Mouse (Mus musculus) thymus, adult 2 months (tissue): Measurements from ENCODE around the gene Slc35f2. TPM values are rescaled to one million over a fixed set of nuclear protein-coding genes. Genes with fewer than 3 reads are reported as not detected.

ENCODE experiments used
- DNase-seq: peaks from one replicate; pipeline ENCODE4 v3.0.0; 2021
- H3K27ac ChIP-seq: fragments of 200-500 bp; 2 replicates; pipeline ENCODE4 v1.5.1; 2012; ENCODE audit warnings: low read length, control low read depth; ENCODE audit not compliant: control insufficient read depth, insufficient read depth
- H3K27me3 ChIP-seq: fragments of 200-500 bp; 2 replicates; pipeline ENCODE4 v1.6.1; 2012; ENCODE audit warnings: mild to moderate bottlenecking, low read length, moderate library complexity, mixed read lengths; ENCODE audit not compliant: control insufficient read depth, insufficient read depth
- H3K36me3 ChIP-seq: fragments of 200-500 bp; 2 replicates; pipeline ENCODE4 v1.6.1; 2012; ENCODE audit warnings: mild to moderate bottlenecking, low read length, moderate library complexity; ENCODE audit not compliant: control insufficient read depth, insufficient read depth
- H3K4me1 ChIP-seq: fragments of 200-500 bp; replicated peaks from 2 replicates; pipeline ENCODE4 v1.6.1; 2012; ENCODE audit warnings: low read length; ENCODE audit not compliant: control insufficient read depth, insufficient read depth
- H3K4me3 ChIP-seq: fragments of 200-500 bp; 2 replicates; pipeline ENCODE4 v1.5.1; 2012; ENCODE audit warnings: mild to moderate bottlenecking, low read length, control low read depth, moderate library complexity; ENCODE audit not compliant: control insufficient read depth, insufficient read depth
- CTCF ChIP-seq: fragments of 200-500 bp; IDR thresholded peaks from 2 replicates; pipeline ENCODE4 v1.5.1; 2012; ENCODE audit warnings: mild to moderate bottlenecking, control low read depth, low read length, moderate library complexity, borderline replicate concordance; ENCODE audit not compliant: control insufficient read depth, poor library complexity, insufficient read depth; ENCODE audit errors: extremely low read depth
- POLR2A ChIP-seq: fragments of 200-500 bp; IDR thresholded peaks from 2 replicates; pipeline ENCODE4 v1.6.1; 2012; ENCODE audit warnings: mild to moderate bottlenecking, low read length, control low read depth, moderate library complexity; ENCODE audit not compliant: control insufficient read depth, poor library complexity, insufficient read depth; ENCODE audit errors: extremely low read depth
- WGBS: fragments of 180-500 bp; shearing (Covaris S2); methylation state at CpG from one replicate; pipeline ENCODE4 v1.1.7; 2018; 5-methylcytosine and 5-hydroxymethylcytosine counted together
- polyA plus RNA-seq: library from polyadenylated mRNA; depleted of rRNA; stranded (reverse); fragments of >200 nt; gene quantifications from 2 replicates; pipeline ENCODE4 v1.2.3, GENCODE M21; 2012; rRNA removed

Gene Slc35f2
- 6.6 and 6.9 TPM in 2 replicates for polyA plus RNA-seq

DNA sequence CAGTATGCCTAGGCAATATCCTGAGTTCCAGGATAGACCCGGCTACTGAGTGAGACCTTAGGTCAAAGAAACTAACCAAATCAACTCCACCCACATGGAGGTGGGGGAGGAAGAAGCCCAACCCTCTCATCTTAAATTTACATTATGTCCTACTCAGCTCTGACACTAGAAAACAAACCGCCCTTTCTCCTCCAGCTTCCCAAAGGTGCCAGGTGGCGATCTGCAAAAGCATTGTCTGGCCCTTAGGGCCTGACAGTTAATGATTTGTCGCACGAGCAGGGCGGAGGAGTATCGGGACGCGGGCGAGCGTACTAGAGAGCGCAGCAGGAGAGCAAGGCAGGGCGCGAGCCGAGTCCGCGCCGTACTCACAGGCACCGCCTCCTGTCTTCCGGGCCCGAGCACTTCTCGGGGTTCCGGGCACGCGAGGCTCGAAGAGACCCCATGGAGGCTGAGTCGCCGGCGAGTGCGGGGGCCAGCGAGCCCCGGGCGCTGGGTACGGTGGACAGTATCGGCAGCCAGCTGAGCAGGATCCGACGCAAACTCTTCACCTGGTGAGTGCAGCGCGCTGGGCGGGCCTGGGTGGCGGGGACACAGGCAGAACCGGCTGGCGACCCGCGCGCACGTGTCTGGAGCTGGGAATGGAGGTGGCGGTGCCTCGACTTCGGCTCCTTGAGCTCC, at the start of gene Slc35f2:
Gene Slc35f2, plus strand, starts transcription at position 195 of the 678 bp plus-strand sequence.
- DNase-seq, result peak; percentile 68
- Histone ChIP-seq H3K4me1 (peaks cover 9% of the 10 kb centered on the region), H3K27me3 (no peaks in the 10 kb centered on the region), H3K4me3 (peak within 1 kb of the TSS; percentile 78), H3K36me3 (no peaks in the 10 kb centered on the region), H3K27ac (no peak within 1 kb of the TSS)
- TF ChIP-seq CTCF, result no peak
- peak; percentile 42; the same call in 1 of the 2 replicates for TF ChIP-seq POLR2A
- under 1% methylated on average over 50 of the region's 50 CpGs for WGBS

DNA sequence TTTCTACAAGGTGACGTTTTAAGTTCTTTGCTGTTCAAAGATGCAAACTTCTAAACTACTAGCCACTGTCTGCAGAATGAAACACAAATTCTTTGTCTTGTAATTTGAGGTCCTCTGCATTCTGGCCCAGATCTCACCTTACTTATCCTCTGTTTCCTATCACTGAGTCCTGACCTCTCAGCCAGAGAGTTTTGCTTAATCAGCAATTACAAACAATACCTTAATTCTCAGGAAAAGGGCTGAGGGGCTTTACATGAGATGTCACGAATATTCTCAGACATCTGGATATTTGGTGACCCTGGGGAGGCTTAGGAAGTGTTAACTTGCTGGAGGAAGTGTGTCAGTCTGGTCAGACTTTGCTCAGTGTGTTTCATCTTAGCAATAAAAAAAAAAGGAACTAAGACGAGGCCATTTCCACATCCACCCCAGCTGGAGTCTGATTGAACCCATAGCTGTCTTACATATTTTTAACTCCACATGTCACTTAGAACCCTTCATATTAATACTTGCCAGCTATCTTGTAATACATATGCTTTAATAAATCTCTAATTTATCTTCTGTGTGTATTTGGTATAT, 30.4 kb upstream of the Slc35f2 start:
- DNase-seq, result no peak
- no peaks in the 10 kb centered on the region for H3K4me1 ChIP-seq
- no peak overlapping the region for H3K4me3 ChIP-seq
- WGBS, result 32% methylated on average over 3 of the region's 3 CpGs
- no peaks in the 10 kb centered on the region for H3K36me3 ChIP-seq
- H3K27ac ChIP-seq, result no peak overlapping the region
- no peaks in the 10 kb centered on the region for H3K27me3 ChIP-seq
- TF ChIP-seq CTCF (no peak), POLR2A (no peak)

DNA sequence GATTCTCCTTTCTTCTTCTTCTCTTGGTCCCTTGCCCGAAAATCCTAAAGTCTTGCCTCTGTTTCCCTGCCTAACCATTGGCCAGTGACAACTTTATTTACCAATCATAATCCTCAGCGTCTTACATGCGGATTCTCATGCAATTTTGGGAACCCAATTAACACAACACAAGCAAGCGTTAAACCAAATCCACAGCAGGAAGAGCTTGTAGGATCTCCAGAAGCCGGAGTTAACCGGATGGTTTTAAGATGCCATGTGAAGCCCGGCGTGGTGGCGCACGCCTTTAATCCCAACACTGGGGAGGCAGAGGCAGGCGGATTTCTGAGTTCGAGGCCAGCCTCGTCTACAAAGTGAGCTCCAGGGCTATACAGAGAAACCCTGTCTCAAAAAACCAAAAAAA, 20.9 kb upstream of the Slc35f2 start:
- no peak for TF ChIP-seq POLR2A
- TF ChIP-seq CTCF, result no peak
- DNase-seq, result no peak
- Histone ChIP-seq H3K4me3 (no peak overlapping the region), H3K4me1 (no peaks in the 10 kb centered on the region), H3K27ac (no peak overlapping the region), H3K27me3 (no peaks in the 10 kb centered on the region), H3K36me3 (no peaks in the 10 kb centered on the region)
- WGBS, result 90% methylated on average over 13 of the region's 13 CpGs

DNA sequence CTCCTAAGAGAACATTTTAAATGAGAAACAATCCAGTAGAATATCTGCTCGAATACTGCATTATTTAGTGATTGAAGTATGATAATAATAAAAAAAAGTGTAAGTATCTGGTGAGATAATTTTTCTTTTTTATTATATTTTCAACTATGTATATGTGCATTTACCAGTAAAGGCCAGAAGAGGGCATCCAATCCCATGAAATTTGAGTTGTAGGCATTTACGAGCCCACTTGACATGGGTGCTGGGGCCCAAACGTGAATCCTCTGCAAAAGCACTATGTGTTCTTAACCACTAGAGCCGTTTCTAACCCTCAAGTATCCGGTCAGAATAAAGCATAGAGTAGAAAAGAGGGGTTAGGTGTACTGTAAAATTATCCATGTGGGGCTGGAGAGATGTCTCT, 20.4 kb upstream of the Slc35f2 start:
- no peak overlapping the region for H3K4me3 ChIP-seq
- H3K36me3 ChIP-seq, result no peaks in the 10 kb centered on the region
- WGBS, result 52% methylated on average over 5 of the region's 5 CpGs
- TF ChIP-seq POLR2A, result no peak
- no peaks in the 10 kb centered on the region for H3K4me1 ChIP-seq
- H3K27me3 ChIP-seq, result no peaks in the 10 kb centered on the region
- DNase-seq, result peak; percentile 21
- H3K27ac ChIP-seq, result no peak overlapping the region

DNA sequence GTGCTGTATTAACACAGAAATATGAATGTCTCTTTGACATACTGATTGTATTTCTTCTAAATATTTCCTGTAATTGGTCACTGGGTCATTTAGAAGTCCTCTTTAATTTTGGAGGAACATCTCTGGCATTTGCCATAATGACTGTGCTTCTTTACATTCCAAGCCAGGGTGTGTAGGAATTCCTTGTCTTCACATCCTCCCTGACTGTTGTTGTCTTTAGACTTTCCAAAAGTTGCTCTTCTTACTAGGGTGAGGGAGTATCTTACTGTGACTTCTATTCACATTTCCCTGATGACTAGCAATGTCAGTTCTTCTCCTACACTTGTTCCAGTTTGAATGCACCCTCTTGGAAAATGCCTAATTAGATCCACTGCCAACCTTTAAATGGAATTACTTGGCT, 16.5 kb upstream of the Slc35f2 start:
- no peaks in the 10 kb centered on the region for H3K27me3 ChIP-seq
- no peak for TF ChIP-seq CTCF
- TF ChIP-seq POLR2A, result no peak
- no peaks in the 10 kb centered on the region for H3K4me1 ChIP-seq
- no peaks in the 10 kb centered on the region for H3K36me3 ChIP-seq
- no peak for DNase-seq
- H3K4me3 ChIP-seq, result no peak overlapping the region
- no peak overlapping the region for H3K27ac ChIP-seq

DNA sequence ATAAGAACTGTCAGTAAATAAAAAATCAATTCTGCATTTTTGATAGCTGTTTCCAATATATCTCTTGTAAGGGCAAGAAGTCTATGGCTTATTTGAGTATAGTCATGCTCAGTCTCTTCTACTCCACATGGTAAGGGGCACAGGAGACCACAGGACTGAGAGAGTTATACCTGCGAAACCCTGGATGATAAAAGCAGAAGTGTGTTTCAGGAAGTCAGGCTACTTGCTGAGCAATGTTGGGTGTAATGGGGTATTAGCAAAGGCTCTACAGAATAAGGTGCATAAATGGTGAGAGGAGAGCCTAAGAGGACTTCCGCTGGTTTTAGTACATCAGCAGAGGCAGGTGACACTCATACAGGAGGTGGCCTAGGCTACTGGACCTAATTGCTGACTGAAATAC, 13.2 kb upstream of the Slc35f2 start:
- H3K36me3 ChIP-seq, result no peaks in the 10 kb centered on the region
- H3K4me1 ChIP-seq, result no peaks in the 10 kb centered on the region
- TF ChIP-seq POLR2A (no peak), CTCF (no peak)
- H3K4me3 ChIP-seq, result no peak overlapping the region
- H3K27ac ChIP-seq, result no peak overlapping the region
- DNase-seq, result no peak
- 36% methylated on average over 2 of the region's 2 CpGs for whole genome bisulfite sequencing
- no peaks in the 10 kb centered on the region for H3K27me3 ChIP-seq
